Mouse (Mus musculus) yolk sac, embryonic 10.5 days (tissue): ENCODE measurements around the gene Agk.
A peak's percentile ranks its signal among the peaks of the same experiment; 100 is the strongest.

ENCODE experiments used
- DNase-seq: peaks from one replicate; pipeline ENCODE4 v3.0.0-alpha.2; 2017; ENCODE audit warnings: low spot score

Agk gene

GRCm38 (mm10) chr6:40413046-40413445, 88.1 kb downstream of the Agk start:
- DNase-seq: no peak

GRCm38 (mm10) chr6:40413565-40413964, 88.6 kb downstream of the Agk start:
- DNase-seq: no peak

- DNase-seq: no peak
Measured at GRCm38 (mm10) chr6:40415799-40416198, 90.8 kb downstream of the Agk start.

- DNase-seq: no peak
Measured at GRCm38 (mm10) chr6:40418386-40418785, 93.4 kb downstream of the Agk start.

- DNase-seq: no peak
Measured at GRCm38 (mm10) chr6:40421099-40421498, 96.1 kb downstream of the Agk start.

- DNase-seq: no peak
Measured at GRCm38 (mm10) chr6:40423013-40423412, 98.0 kb downstream of the Agk start.

GRCm38 (mm10) chr6:40423774-40424173, 98.8 kb downstream of the Agk start:
- no peak for DNase-seq

GRCm38 (mm10) chr6:40427441-40427840, 102.5 kb downstream of the Agk start:
- DNase-seq: no peak

- no peak for DNase-seq
Measured at GRCm38 (mm10) chr6:40428696-40429095, 103.7 kb downstream of the Agk start.

GRCm38 (mm10) chr6:40429521-40429931, 104.6 kb downstream of the Agk start:
- DNase-seq: no peak

GRCm38 (mm10) chr6:40430251-40430650, 105.3 kb downstream of the Agk start:
- no peak for DNase-seq

GRCm38 (mm10) chr6:40430878-40431277, 105.9 kb downstream of the Agk start:
- DNase-seq: no peak

GRCm38 (mm10) chr6:40431356-40431755, 106.4 kb downstream of the Agk start:
- no peak for DNase-seq

- no peak for DNase-seq
Measured at GRCm38 (mm10) chr6:40431812-40432211, 106.8 kb downstream of the Agk start.

GRCm38 (mm10) chr6:40432346-40433275, 107.6 kb downstream of the Agk start:
- DNase-seq: no peak

GRCm38 (mm10) chr6:40434697-40435096, 109.7 kb downstream of the Agk start:
- DNase-seq: no peak

- DNase-seq: peak; percentile 58
Measured at GRCm38 (mm10) chr6:40435151-40436046, 110.4 kb downstream of the Agk start.

GRCm38 (mm10) chr6:40436047-40436483, 111.1 kb downstream of the Agk start, which contains the start of gene E330009J07Rik:
Gene E330009J07Rik, minus strand, starts transcription at chr6:40436135.
- DNase-seq: peak; percentile 68

- DNase-seq: no peak
Measured at GRCm38 (mm10) chr6:40438936-40439335, 114.0 kb downstream of the Agk start, which contains the start of gene Wee2. Gene Wee2, plus strand, starts transcription at chr6:40439088.

GRCm38 (mm10) chr6:40439731-40440130, 114.8 kb downstream of the Agk start:
- no peak for DNase-seq

- DNase-seq: no peak
Measured at GRCm38 (mm10) chr6:40441276-40441675, 116.3 kb downstream of the Agk start.

- no peak for DNase-seq
Measured at GRCm38 (mm10) chr6:40441755-40442154, 116.8 kb downstream of the Agk start.
